Comparison of ENCODE assay signal across 10 mouse cellular contexts in genomic region chr2:103682927-103683442, GRCm38 (mm10).
DNase-seq lines count a peak whose midpoint lies in the region; ATAC-seq and TF ChIP-seq lines count a peak whose summit lies in the region.
"Had no signal": no experiment of that assay in that cellular context is flagged by ENCODE, and none has a peak within 500 bp of the region (broad histone marks: within the 10 kb centered on the region; RNA-seq: fewer than 3 reads in every experiment).

No protein-coding gene starts in this region.

- no peaks in the 10 kb centered on the region for H3K9me3 ChIP-seq in limb, embryonic 10.5 days (replicated peaks)
- no peaks in the 10 kb centered on the region for H3K9me3 ChIP-seq in intestine, embryonic 15.5 days
- H3K9me3 ChIP-seq: limb, embryonic 15.5 days had no signal

- DNase-seq in heart, adult 11 months: peak; percentile 95
- no peak for DNase-seq in heart, postnatal 14 days
- DNase-seq in thymus, adult 2 months: peak; percentile 53
- DNase-seq in thymus, adult 18-20 months: no peak
- no peak for DNase-seq in limb, embryonic 10.5 days (ENCODE audit: low spot score)
- no peak for DNase-seq in cerebellum, adult 9-10 months
- DNase-seq in urinary bladder, postnatal 10 days (ENCODE audit: low spot score): no peak
- DNase-seq: cerebellum, adult 11 months had no signal

- WGBS in thymus, adult 2 months: 3% methylated on average over 9 of the region's 9 CpGs
- WGBS in limb, embryonic 10.5 days: 83% methylated on average over 9 of the region's 9 CpGs
- 82% methylated on average over 9 of the region's 9 CpGs for WGBS in intestine, embryonic 15.5 days

- TF ChIP-seq POLR2A in thymus, adult 2 months (IDR thresholded peaks at IDR 0.05; ENCODE audit: control insufficient read depth, extremely low read depth, insufficient read depth, low read length, poor library complexity): no peak

- H3K27ac ChIP-seq in thymus, adult 2 months (ENCODE audit: control insufficient read depth, insufficient read depth, low read length): peak overlapping the region; percentile 98
- 0 out of 2 replicates have a peak overlapping the region, but pooled peaks have one; percentile 28 for H3K27ac ChIP-seq in limb, embryonic 10.5 days
- no peak overlapping the region for H3K27ac ChIP-seq in intestine, embryonic 15.5 days
- H3K27ac ChIP-seq: limb, embryonic 15.5 days had no signal

- no peaks in the 10 kb centered on the region for H3K36me3 ChIP-seq in thymus, adult 2 months (ENCODE audit: control insufficient read depth, insufficient read depth, low read length)
- H3K36me3 ChIP-seq in limb, embryonic 10.5 days: peaks cover 3% of the 10 kb centered on the region; the same call in 1 of the 2 replicates
- H3K36me3 ChIP-seq in intestine, embryonic 15.5 days: no peaks in the 10 kb centered on the region
- H3K36me3 ChIP-seq: limb, embryonic 15.5 days had no signal

- no peak for ATAC-seq in intestine, embryonic 15.5 days

- H3K27me3 ChIP-seq in thymus, adult 2 months (ENCODE audit: control insufficient read depth, insufficient read depth, low read length): no peaks in the 10 kb centered on the region
- H3K27me3 ChIP-seq in limb, embryonic 10.5 days (ENCODE audit: low read depth, poor library complexity, severe bottlenecking): no peaks in the 10 kb centered on the region
- no peaks in the 10 kb centered on the region for H3K27me3 ChIP-seq in intestine, embryonic 15.5 days (replicated peaks)
- H3K27me3 ChIP-seq: limb, embryonic 15.5 days had no signal

- no peak overlapping the region for H3K9ac ChIP-seq in intestine, embryonic 15.5 days
- H3K9ac ChIP-seq: limb, embryonic 15.5 days had no signal

- H3K4me1 ChIP-seq in thymus, adult 2 months (replicated peaks; ENCODE audit: control insufficient read depth, insufficient read depth, low read length): peaks cover 73% of the 10 kb centered on the region
- peaks cover 60% of the 10 kb centered on the region for H3K4me1 ChIP-seq in limb, embryonic 10.5 days
- no peaks in the 10 kb centered on the region for H3K4me1 ChIP-seq in intestine, embryonic 15.5 days (replicated peaks)

- no peak overlapping the region for H3K4me2 ChIP-seq in intestine, embryonic 15.5 days (replicated peaks)
- H3K4me2 ChIP-seq: limb, embryonic 15.5 days had no signal

- no peak for TF ChIP-seq CTCF in thymus, adult 2 months (IDR thresholded peaks at IDR 0.05; ENCODE audit: borderline replicate concordance, control insufficient read depth, extremely low read depth, insufficient read depth, low read length, poor library complexity)

- intact Hi-C loops in heart, postnatal 14 days (cut with DNase I): no loop called here

- H3K4me3 ChIP-seq in thymus, adult 2 months (ENCODE audit: control insufficient read depth, insufficient read depth, low read length): peak overlapping the region; percentile 6; the same call in 1 of the 2 replicates
- no peak overlapping the region for H3K4me3 ChIP-seq in limb, embryonic 10.5 days
- H3K4me3 ChIP-seq in intestine, embryonic 15.5 days (replicated peaks): no peak overlapping the region
- H3K4me3 ChIP-seq: limb, embryonic 15.5 days had no signal

Comparison
In these comparisons a context has a peak if more than half of its experiments do, and no peak if none do; other contexts are left out.
1. DNase-seq: peak in heart, adult 11 months (single experiment) and thymus, adult 2 months (single experiment); none in heart, postnatal 14 days (0 of 2), thymus, adult 18-20 months (0 of 2), limb, embryonic 10.5 days (single experiment), cerebellum, adult 9-10 months (single experiment) and urinary bladder, postnatal 10 days (single experiment).